Mouse (Mus musculus) retina, postnatal 7 days (tissue): ENCODE results near the gene Mrvi1.
A peak's percentile ranks its signal among the peaks of the same experiment; 100 is the strongest.

Experiments used
- DNase-seq: peaks from one replicate; pipeline ENCODE4 v3.0.0-alpha.2; 2012; ENCODE audit warnings: low read depth, low spot score

The Mrvi1 gene

DNA sequence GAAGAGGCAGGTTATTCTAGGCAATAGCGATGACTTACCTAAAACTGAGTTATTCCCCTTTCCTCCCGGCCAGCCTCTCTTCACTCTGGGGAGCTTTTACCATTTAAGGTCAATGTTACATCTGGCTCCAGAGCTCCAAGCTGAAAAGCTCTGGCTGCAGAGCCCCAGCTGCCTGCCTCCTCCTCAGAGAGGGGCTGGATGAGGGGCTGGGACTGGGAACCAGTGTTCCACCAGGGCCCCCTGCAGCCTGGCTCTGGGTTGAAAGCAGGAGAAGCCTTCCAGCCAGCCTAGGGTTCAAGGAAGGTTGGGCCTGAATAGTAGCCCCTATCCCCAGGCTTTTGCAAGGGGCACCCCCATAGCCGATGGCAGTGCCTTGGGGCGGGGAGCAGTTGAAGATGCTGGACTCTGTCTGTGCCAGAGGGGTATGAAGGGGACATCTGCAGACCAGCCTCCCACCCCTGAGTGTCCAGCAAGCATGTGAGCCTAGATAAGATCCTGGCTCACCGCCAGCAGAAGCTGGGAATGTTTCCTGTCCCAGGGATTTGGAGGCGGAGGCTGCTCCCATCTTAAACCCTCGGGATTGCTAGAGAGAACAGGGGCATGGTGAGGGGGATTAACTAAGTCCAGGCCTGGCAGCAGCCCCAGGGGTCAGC lies at the start of gene Mrvi1:
Gene Mrvi1, minus strand, starts transcription at position 409 of the 653 bp plus-strand sequence.
- DNase-seq = peak; percentile 16

DNA sequence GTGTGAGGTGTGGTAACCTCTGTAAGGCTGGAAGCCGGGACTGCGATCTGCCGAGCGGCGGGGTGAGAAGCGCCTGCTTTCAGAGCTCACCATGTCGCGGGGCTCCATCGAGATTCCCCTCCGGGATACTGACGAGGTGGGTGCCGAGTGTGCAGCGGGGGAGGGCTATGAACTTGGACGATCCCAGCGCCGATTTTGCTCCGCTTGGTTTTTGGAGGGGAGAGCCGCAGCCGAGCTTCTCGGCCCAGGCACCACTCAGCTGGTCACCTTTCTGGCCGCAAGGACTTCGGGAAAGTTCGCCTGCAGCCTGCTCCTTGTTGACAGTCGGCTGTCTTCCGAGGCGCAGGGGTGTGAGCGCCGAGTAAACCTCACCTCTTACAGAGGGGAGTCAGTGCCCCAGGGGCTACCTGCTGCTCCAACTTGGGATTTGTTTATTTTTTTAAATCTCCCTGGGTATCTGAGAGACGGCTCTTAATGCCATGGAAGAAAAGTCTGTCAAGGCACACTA lies 46.8 kb upstream of the Mrvi1 start:
- DNase-seq = no peak

GRCm38 (mm10) chr7:111028281-111029045 lies 46.2 kb upstream of the Mrvi1 start, which contains the start of gene Ctr9:
Gene Ctr9 (plus strand): TSS chr7:111028951.
- DNase-seq = peak; percentile 85

GRCm38 (mm10) chr7:111024912-111025311 lies 42.7 kb upstream of the Mrvi1 start:
- DNase-seq = no peak

DNA sequence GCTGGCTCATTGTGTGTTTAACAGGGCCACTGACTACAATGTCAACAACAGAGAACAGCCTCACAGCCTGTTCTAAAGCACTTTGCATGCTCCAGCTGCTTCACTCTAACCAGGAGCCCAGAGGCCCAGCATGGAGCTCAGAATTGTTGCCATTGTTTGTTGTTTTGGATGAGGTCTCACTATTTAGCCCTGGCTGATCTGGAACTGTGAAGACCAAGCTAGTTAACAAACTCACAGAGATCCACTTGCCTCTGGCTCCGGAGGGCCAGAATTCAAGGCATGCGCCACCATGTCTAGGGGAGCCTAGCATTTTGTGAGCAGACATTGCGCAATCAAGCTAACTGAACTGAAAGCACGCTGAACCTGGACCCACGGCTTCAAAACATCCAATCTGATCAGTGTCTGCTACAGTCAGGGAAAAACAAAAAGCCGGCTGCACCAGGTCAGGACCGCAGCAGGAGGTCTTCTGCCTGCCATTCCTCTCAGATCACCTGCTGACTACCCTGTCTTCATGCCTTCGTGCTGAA lies 41.9 kb upstream of the Mrvi1 start:
- no peak for DNase-seq

DNA sequence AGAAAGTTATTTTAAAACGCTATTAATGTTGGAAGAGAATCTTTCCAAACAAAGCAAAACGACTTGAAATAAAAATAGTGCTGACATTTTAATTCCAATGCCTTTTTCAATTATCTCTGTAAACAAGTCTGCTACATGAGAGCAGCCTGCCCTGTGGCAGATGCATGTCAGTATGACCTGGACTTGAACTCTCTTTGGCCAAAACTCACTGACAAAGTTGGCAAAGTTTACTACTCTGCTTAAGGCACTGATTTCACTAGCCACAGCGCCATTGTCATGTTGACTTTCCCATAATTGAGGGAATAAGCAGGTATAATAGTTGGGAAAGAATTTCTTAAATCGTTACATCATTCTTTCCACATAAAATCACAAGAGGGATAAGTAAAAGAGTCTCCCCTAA lies 38.6 kb upstream of the Mrvi1 start:
- DNase-seq = no peak

DNA sequence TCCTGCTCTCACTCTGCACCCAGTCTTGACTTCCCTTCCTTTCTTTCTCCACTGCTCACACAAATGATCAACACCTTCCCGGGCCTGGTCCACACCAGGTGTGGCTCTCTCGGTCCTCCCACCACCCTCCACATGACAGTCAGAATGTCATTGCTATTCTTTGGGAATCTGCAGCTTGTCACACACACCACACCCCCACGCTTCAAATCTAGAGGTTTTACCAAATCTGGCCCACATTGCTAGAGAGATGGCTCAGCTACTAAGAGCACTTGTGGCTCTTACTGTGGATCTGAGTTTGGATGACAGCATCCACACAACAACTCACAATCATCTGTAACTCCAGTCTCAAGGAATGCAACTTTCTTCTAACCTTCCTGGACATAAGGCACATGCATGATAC lies 34.7 kb upstream of the Mrvi1 start:
- DNase-seq = no peak

DNA sequence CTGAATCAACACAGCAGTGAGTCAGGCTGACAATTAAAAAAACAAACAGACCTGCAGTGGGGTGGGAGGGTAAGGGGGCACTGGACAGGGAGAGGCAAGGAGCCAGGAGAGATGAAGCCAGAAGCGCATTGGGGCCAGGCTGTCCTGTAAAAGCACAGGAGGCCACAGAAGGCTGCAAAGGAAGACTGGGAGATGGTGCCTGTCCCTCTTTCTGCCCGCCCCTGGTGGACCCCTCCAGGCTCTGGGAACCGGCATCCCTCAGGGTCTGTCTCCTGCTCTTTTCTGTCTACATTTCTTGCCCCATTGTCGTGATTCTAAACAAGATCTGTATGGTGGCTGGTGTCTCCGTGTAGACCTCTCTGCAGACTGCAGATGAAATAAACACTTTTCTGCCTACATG lies 33.5 kb upstream of the Mrvi1 start:
- no peak for DNase-seq

GRCm38 (mm10) chr7:111014893-111015292 lies 32.6 kb upstream of the Mrvi1 start:
- peak; percentile 78 for DNase-seq

GRCm38 (mm10) chr7:111014039-111014605 lies 31.9 kb upstream of the Mrvi1 start:
- no peak for DNase-seq

DNA sequence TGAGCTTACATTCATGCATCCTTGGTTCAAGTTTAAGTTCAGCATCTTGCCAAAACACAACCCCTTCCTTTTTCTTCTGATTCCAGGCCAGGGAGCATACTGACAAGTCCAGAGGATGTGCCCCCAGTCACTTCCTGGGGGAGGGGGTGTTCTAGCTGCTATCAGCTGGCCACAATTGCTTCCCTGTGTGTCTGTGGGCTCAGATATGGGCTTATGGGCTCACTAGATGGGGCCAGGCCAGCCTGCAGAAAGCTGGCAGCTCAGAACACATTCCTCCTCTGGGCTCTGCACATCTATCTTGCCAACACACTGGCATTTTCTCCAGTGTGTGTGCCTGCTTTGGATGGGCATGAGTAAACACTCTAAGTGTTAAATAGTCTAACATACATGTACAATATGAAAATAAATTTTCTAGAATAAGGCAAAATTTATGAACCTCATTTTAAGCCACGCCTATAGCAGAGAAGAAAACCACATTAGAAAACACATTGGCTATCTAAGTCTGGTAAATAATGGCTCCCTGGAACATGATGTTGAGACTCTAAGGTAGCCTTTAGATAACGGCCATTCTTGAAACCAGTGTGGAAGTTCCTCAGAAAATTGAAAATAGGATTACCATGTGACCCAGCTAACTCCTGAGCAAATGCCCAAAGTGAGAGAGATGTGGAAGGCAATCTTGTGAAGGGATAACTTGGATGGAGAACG lies 22.0 kb upstream of the Mrvi1 start:
- no peak for DNase-seq

- DNase-seq = no peak
Observed at GRCm38 (mm10) chr7:110998887-110999827, 16.9 kb upstream of the Mrvi1 start.

- no peak for DNase-seq
Observed at GRCm38 (mm10) chr7:110991221-110991494, 8.9 kb upstream of the Mrvi1 start.

- no peak for DNase-seq
Observed at GRCm38 (mm10) chr7:110990356-110991220, 8.3 kb upstream of the Mrvi1 start.

DNA sequence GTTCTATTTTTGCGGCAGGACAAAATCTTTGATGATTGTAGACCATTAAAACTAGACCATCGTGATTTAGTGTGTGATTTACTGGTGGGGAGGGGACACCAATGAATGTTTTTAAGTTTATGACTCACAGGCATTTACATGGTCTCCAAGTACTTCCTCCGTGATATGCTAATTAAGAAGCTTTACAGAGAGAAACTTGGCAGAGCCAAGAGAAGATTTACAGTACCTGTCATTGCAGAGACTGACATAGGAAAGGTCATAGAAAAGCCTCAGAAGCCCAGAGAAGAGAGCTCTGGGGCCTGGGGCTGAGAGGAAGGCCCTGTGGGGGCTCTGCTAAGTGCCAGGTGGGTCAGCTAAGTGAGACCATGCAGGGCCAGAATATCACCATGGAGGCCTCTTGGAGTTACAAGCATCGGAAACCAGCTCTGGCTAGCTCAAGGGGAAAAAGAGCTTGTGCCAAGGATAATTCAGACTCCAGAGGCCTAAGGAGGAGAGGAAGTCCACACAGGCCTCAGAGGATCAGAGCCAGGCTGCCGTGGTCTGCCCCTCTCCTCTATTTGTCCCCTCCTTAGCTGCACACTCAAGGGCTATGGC lies 7.1 kb upstream of the Mrvi1 start:
- DNase-seq = no peak

GRCm38 (mm10) chr7:110988081-110988480 lies 5.8 kb upstream of the Mrvi1 start:
- DNase-seq = no peak

DNA sequence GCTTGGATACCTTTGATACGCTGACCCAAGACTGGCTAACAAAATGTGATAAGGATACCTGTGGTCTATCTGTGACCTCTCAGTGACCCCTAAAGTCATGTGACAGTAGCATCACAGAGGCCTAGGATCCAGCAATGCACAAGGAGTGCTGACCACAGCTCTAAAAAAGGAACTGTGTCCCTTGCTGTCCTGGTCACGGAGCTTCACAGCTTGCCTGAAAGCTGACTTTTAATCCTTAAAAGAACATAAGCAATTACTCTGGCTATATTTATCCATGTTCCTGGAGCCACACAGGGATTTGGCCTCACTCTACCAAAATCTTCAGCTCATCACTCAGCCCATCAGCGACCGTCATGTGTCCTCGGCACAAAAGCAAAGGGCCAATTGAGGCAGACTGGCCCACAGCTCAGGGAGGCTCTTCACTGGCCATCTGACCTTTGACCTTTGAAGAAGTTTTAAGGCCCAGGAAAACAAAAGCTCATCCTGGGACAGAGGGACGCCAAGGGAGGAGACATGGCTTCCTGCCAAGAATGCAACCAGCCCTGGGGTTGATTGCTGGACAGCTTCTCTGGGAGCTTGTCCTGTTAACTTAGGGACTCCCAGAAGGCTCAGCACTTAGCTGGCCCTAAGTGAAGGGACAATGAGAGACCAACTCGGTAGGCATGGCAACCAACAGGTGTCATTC lies 3.5 kb upstream of the Mrvi1 start:
- DNase-seq = no peak

- DNase-seq = no peak
Observed at GRCm38 (mm10) chr7:110983621-110984020, 1.4 kb upstream of the Mrvi1 start.

DNA sequence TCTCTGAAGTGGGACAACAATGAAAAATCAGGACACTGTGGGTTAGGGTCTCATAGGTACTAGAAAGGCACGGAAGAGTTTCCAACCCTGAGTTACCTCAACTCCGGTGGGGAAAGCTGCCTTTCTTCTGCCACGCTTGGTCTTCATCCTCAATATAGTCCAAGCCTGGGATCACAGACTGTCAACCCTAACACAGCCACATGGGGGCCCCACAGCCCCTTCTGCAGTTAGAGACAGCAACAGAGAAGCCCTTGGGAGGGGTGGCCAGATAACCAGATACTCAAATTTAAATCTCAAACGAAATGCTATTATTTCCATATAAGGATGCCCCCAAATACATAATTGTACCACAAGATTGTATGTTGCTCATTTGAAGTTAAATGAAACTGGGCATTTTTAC lies 503 bp upstream of the Mrvi1 start:
- DNase-seq = no peak
